Mouse (Mus musculus) forebrain, embryonic 16.5 days (tissue): ENCODE measurements around the gene Gm26602. TPM values are rescaled to one million over a fixed set of nuclear protein-coding genes. Genes with fewer than 3 reads are reported as not detected.

ENCODE experiments used
- ATAC-seq: fragments of 200-750 bp; cut with Nextera tagmentation; 2 replicates; pipeline ENCODE4 v1.8.0; 2017; ENCODE audit warnings: mild to moderate bottlenecking, moderate library complexity
- H3K27ac ChIP-seq: fragments of 300-500 bp; sonication (generic); 2 replicates; pipeline ENCODE4 v1.5.1; 2014; ENCODE audit warnings: low read length, control low read depth
- H3K27me3 ChIP-seq: fragments of 300-500 bp; sonication (generic); replicated peaks from 2 replicates; pipeline ENCODE4 v1.6.1; 2014; ENCODE audit warnings: low read length; ENCODE audit not compliant: control insufficient read depth, insufficient read depth
- H3K36me3 ChIP-seq: fragments of 300-500 bp; sonication (generic); 2 replicates; pipeline ENCODE4 v1.6.1; 2014; ENCODE audit not compliant: control insufficient read depth, insufficient read depth
- H3K4me1 ChIP-seq: fragments of 300-500 bp; sonication (generic); replicated peaks from 2 replicates; pipeline ENCODE4 v1.6.1; 2014; ENCODE audit warnings: low read length; ENCODE audit not compliant: control insufficient read depth, insufficient read depth
- H3K4me2 ChIP-seq: fragments of 300-500 bp; sonication (generic); 2 replicates; pipeline ENCODE4 v1.6.1; 2014; ENCODE audit warnings: mild to moderate bottlenecking, low read length, control low read depth
- H3K4me3 ChIP-seq: fragments of 300-500 bp; sonication (generic); replicated peaks from 2 replicates; pipeline ENCODE4 v1.5.1; 2014; ENCODE audit warnings: mild to moderate bottlenecking, low read length, control low read depth
- H3K9ac ChIP-seq: fragments of 300-500 bp; sonication (generic); replicated peaks from 2 replicates; pipeline ENCODE4 v1.6.1; 2014; ENCODE audit warnings: low read depth, low read length, control low read depth
- H3K9me3 ChIP-seq: fragments of 300-500 bp; sonication (generic); 2 replicates; pipeline ENCODE4 v1.6.1; 2016; ENCODE audit warnings: low read length; ENCODE audit not compliant: control insufficient read depth
- WGBS: fragments of 180-500 bp; shearing (Covaris S2); extraction: QIAGEN DNeasy Blood & Tissue Kit; methylation state at CpG from one replicate; pipeline ENCODE4 v1.1.7; 2014; 5-methylcytosine and 5-hydroxymethylcytosine counted together
- polyA plus RNA-seq: library from polyadenylated mRNA; unstranded; fragments of >200 nt; fragmentation: Nextera tagmentation; extraction: Ambion mirVana; gene quantifications from 2 replicates; pipeline ENCODE4 v1.2.1, GENCODE M21; 2015

Gene Gm26602
- polyA plus RNA-seq, 1 experiment from 2014 or later, result 36.3 TPM

DNA sequence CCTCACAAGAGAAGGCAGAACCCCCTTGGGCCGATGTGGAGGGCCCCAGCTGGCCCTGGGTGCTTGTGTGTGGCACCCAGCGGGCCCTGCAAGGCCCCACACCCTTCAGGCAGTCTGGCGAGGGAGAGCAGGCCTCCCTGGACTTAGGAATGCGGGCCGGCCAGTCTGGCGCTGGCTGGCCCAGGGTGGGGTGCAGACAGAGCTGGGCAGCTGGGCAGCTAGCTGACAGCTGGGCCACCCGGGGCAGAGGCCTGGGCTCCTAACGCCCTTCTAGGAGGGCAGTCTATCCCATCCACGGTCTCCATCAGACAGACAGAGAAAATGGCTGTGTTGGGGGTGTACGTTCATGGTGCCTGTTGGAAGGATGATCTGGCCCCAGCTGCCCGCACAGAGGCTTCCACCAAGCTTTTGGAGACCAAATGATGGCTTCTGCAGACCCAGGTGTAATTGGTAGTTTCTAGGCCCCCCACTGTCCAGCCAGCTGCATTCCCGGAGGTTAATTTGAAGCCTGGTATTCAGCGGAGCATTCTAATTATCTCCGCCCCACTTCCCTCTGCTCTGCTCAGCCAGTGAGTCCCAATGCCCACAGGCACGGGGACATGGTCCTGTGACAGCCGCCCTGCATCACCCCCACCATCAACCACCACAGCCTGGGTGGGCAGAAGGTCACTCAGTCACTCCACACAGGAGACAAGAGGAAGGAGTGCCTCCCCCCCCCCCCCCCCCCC is 35.0 kb downstream of the Gm26602 start:
- H3K4me3 ChIP-seq, result no peak overlapping the region
- H3K4me1 ChIP-seq, result peaks cover 7% of the 10 kb centered on the region
- 0 out of 2 replicates have a peak, but pooled peaks cover 2% of the 10 kb centered on the region for H3K36me3 ChIP-seq
- no peaks in the 10 kb centered on the region for H3K27me3 ChIP-seq
- H3K27ac ChIP-seq, result no peak overlapping the region
- ATAC-seq, result no peak
- 19% methylated on average over 16 of the region's 16 CpGs for WGBS
- no peaks in the 10 kb centered on the region for H3K9me3 ChIP-seq
- H3K9ac ChIP-seq, result no peak overlapping the region
- no peak overlapping the region for H3K4me2 ChIP-seq

DNA sequence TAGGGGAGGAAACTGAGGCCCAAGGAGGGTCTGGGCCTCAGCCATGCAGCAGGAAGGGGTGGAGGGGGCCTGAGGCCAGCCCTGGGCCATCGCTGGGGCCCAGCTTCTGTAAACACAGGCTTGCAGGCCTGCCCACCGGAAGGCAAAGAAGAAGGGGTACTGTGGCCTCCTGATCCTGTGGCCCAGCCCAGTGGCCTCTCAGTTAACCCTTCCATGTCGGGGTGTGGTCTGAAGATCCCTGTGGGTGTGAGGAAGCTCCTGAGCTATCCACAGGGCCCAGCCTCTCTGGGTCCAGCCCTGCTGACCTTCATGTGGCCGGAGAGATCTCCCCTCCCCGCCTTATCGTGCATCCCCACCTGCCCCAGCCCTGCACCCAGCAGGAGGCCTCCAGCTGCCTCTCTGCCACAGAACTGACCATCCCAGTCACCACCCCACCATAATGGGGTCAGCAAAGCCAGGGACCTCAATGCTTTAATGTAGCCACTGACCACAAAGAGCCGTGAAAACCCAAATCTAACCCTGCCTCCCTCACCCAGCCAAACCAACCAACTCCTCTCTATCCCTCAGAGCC is 36.2 kb downstream of the Gm26602 start:
- Histone ChIP-seq H3K27me3 (no peaks in the 10 kb centered on the region), H3K36me3 (0 out of 2 replicates have a peak, but pooled peaks cover 2% of the 10 kb centered on the region), H3K4me1 (peaks cover 7% of the 10 kb centered on the region), H3K9ac (no peak overlapping the region), H3K4me2 (no peak overlapping the region), H3K9me3 (no peaks in the 10 kb centered on the region), H3K4me3 (no peak overlapping the region), H3K27ac (no peak overlapping the region)
- 19% methylated on average over 7 of the region's 7 CpGs for WGBS
- ATAC-seq, result no peak

DNA sequence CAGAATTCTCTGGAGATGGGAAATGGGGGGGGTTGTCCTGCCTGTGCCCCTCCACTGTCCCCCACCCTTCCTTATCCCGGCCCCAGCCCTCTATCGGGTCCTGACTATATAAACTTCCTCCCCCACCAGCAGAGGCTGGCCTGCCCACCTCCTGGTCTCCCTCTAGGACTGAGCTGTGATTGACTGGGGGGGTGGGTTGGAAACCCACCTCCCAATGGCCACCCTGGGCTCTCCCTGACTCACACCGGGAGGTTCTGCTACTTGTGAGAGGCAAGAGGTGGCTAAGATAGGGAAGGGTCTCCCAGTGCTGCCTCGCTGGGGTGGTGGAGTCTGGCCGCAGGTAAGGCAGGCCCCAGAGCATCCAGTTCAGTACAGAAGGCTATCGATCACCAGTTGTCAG is 36.8 kb downstream of the Gm26602 start:
- Histone ChIP-seq H3K9me3 (no peaks in the 10 kb centered on the region), H3K27ac (no peak overlapping the region), H3K27me3 (no peaks in the 10 kb centered on the region), H3K36me3 (0 out of 2 replicates have a peak, but pooled peaks cover 2% of the 10 kb centered on the region), H3K4me2 (no peak overlapping the region), H3K9ac (no peak overlapping the region), H3K4me1 (peaks cover 7% of the 10 kb centered on the region), H3K4me3 (no peak overlapping the region)
- 87% methylated on average over 6 of the region's 6 CpGs for WGBS
- no peak for ATAC-seq

DNA sequence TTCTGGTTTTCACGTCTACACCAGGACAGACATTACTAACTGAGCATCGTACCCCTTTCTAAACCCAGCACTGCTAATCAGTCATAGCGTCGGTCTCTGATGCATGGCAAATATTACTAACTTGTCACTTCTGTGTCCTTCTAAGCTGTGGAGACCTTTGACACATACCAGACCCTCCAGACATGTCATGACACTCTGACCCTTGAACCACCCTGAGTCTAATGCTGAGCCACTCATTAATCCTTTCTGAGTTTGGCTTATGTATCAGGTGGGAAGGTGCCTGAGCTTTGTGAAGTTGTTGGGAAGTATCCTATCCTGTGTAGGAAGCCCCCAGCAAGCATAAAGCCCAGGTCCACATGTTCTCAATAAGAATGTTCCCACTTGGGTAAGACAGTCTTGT is 39.2 kb downstream of the Gm26602 start:
- WGBS, result 94% methylated on average over 4 of the region's 4 CpGs
- Histone ChIP-seq H3K27me3 (no peaks in the 10 kb centered on the region), H3K4me2 (no peak overlapping the region)

DNA sequence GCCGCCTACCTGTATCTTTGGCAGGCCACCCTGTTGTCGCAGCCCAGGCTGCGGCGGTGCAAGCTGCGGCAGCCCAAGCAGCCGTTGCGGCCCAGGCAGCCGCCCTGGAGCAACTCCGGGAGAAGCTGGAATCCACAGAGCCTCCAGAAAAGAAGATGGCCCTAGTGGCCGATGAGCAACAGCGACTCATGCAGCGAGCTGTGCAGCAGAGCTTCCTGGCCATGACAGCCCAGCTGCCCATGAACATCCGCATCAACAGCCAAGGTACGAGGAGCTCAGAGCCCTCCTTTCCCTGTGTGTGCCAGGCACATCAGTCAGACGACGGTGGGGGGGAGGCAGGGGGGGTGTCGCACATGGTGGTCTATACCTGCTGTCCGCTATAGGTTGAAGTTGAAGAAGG is 40.0 kb downstream of the Gm26602 start:
- Histone ChIP-seq H3K9ac (no peak overlapping the region), H3K4me1 (peaks cover 4% of the 10 kb centered on the region), H3K27me3 (no peaks in the 10 kb centered on the region), H3K4me2 (no peak overlapping the region), H3K9me3 (no peaks in the 10 kb centered on the region), H3K36me3 (peaks cover 2% of the 10 kb centered on the region; the same call in 1 of the 2 replicates), H3K27ac (no peak overlapping the region), H3K4me3 (no peak overlapping the region)
- WGBS, result 88% methylated on average over 18 of the region's 18 CpGs
- ATAC-seq, result no peak

More for the DNA sequence above, 39.2 kb downstream of the Gm26602 start:
- Histone ChIP-seq H3K9me3 (no peaks in the 10 kb centered on the region), H3K27ac (no peak overlapping the region), H3K9ac (no peak overlapping the region), H3K4me1 (peaks cover 7% of the 10 kb centered on the region), H3K4me3 (no peak overlapping the region), H3K36me3 (peaks cover 2% of the 10 kb centered on the region; the same call in 1 of the 2 replicates)
- no peak for ATAC-seq

DNA sequence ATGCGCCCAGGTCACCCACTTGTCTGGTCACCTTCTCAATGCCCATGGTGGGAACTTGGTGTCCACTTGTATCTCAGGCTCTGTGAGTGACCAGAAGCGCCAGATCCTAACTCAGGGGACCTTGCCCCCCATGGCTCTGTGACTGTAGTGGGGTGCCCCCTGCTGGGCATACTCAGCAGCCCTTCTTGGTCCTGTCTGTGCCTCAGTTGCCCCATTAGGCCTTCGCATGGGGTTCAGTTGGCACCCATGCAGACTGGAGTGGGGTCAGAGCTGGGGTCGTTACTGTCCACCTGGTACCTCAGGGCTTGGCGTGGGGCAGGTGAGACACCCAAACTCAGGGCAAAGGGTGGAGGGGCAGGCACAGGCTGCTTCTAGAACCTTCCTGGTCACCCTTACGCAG is 43.3 kb downstream of the Gm26602 start:
- no peaks in the 10 kb centered on the region for H3K27me3 ChIP-seq
- H3K27ac ChIP-seq, result no peak overlapping the region
- H3K4me2 ChIP-seq, result no peak overlapping the region
- no peak overlapping the region for H3K9ac ChIP-seq
- ATAC-seq, result no peak
- H3K36me3 ChIP-seq, result peaks cover 2% of the 10 kb centered on the region; the same call in 1 of the 2 replicates
- WGBS, result 87% methylated on average over 6 of the region's 6 CpGs
- H3K4me1 ChIP-seq, result no peaks in the 10 kb centered on the region
- no peaks in the 10 kb centered on the region for H3K9me3 ChIP-seq
- no peak overlapping the region for H3K4me3 ChIP-seq

DNA sequence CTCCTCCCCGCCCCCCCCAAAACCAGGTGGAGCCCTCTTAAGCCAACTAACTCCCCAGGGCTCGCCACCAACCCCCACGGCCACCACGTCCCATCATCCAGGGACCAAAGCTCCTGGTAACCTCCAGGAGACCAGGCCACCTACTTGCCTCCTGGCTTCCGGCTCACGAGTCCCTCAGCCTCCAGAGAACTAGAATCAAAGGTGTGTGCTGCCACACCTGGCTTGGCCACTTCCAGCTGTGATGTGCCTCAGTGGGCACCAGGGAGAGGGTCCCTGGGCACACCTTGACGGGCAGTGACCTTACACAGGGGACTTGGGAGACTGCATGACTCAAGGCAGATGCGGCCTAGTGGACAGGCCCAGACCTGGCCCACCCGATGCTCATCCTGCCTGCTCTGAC is 45.0 kb downstream of the Gm26602 start:
- Histone ChIP-seq H3K9me3 (no peaks in the 10 kb centered on the region), H3K9ac (no peak overlapping the region), H3K36me3 (no peaks in the 10 kb centered on the region; the same call in 1 of the 2 replicates), H3K27ac (no peak overlapping the region), H3K4me2 (no peak overlapping the region), H3K4me1 (peaks cover 3% of the 10 kb centered on the region), H3K27me3 (no peaks in the 10 kb centered on the region), H3K4me3 (no peak overlapping the region)
- 67% methylated on average over 9 of the region's 9 CpGs for WGBS
- ATAC-seq, result no peak

DNA sequence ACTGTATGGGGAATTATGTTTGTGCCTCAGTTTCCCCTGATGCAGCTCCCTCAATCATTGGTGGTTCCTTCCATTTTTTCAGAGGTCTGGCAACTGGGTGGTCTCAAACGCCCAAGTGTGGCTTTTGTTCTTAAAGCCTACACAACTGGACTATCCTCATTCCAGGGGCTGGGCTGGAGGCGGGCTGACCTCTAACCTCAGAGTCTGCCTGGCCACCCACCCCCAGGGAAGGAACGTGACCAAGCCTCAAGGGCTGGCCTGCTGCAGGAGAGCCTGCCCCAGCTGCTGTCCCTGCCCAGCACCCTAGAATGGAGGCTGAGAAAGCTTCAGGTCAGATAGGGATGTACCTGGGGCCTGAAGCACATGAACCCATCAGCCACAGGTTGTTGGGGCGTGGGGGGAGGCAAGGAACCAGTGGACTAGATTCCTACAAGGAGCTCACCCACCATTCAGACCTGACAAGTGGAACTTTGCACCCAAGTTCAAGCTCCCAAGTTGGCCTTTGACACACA is 46.0 kb downstream of the Gm26602 start:
- Histone ChIP-seq H3K9ac (no peak overlapping the region), H3K4me2 (no peak overlapping the region), H3K27ac (no peak overlapping the region), H3K4me1 (peaks cover 8% of the 10 kb centered on the region), H3K9me3 (no peaks in the 10 kb centered on the region), H3K27me3 (no peaks in the 10 kb centered on the region), H3K4me3 (no peak overlapping the region), H3K36me3 (no peaks in the 10 kb centered on the region; the same call in 1 of the 2 replicates)
- WGBS, result 20% methylated on average over 4 of the region's 4 CpGs
- ATAC-seq, result no peak

DNA sequence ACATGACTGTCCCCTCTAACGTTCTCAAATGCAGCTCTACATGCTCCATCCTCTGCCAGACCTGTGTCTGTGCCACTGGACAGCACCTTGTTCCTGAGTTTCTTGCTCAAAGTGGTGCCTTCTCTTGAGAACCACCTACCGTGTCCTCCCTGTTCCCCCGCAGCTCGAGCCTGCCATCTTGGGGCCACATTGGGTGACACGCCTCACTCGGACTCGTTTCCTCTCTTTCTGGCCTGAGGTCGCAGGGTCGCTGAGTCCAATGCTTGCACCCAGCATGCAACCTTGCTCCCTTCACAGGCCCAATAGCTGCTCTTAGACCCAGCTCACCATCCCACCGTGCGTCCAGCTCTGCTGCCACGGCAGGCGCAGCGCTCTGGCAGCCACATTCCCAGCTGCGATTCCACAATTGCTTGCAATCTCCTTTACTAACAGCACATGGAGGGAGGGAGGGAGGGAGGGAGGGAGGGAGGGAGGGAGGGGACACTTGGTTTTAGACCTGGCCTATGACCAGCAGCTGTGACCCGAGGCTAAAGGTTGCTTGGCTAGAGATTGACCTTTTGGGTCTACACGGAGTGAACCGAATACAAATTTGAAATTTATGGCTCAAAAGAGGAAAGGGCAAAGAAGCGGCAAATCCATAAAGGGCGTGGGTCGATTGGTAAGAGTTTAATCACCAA is 47.6 kb downstream of the Gm26602 start:
- H3K27ac ChIP-seq, result no peak overlapping the region
- 15% methylated on average over 21 of the region's 21 CpGs for WGBS
- H3K4me1 ChIP-seq, result peaks cover 8% of the 10 kb centered on the region
- no peak for ATAC-seq
- no peaks in the 10 kb centered on the region for H3K9me3 ChIP-seq
- no peak overlapping the region for H3K4me3 ChIP-seq
- no peaks in the 10 kb centered on the region; the same call in 1 of the 2 replicates for H3K36me3 ChIP-seq
- H3K4me2 ChIP-seq, result no peak overlapping the region
- H3K27me3 ChIP-seq, result no peaks in the 10 kb centered on the region
- H3K9ac ChIP-seq, result no peak overlapping the region
